Mouse (Mus musculus) stomach, embryonic 15.5 days (tissue): ENCODE data around the gene Cdkn3. TPM values are rescaled to one million over a fixed set of nuclear protein-coding genes. Genes with fewer than 3 reads are reported as not detected.
"Not testable (repeated sequence)": the region's sequence is repeated elsewhere in the genome, so short reads cannot be mapped to it uniquely, and the experiment has no call there.

Source experiments
- ATAC-seq: fragments of 200-750 bp; cut with Nextera tagmentation; 2 replicates; pipeline ENCODE4 v1.8.0; 2017; ENCODE audit warnings: low read depth, moderate number of reproducible peaks, moderate TSS enrichment; ENCODE audit not compliant: insufficient read depth, low FRiP score
- H3K27ac ChIP-seq: fragments of 300-500 bp; sonication (generic); 2 replicates; pipeline ENCODE4 v1.5.1; 2015; ENCODE audit warnings: mild to moderate bottlenecking, inconsistent platforms
- H3K27me3 ChIP-seq: fragments of 300-500 bp; sonication (generic); replicated peaks from 2 replicates; pipeline ENCODE4 v1.6.1; 2015; ENCODE audit warnings: inconsistent platforms
- H3K36me3 ChIP-seq: fragments of 300-500 bp; sonication (generic); 2 replicates; pipeline ENCODE4 v1.6.1; 2015; ENCODE audit warnings: inconsistent platforms
- H3K4me1 ChIP-seq: fragments of 300-500 bp; sonication (generic); 2 replicates; pipeline ENCODE4 v1.6.1; 2015; ENCODE audit warnings: inconsistent platforms
- H3K4me2 ChIP-seq: fragments of 300-500 bp; sonication (generic); 2 replicates; pipeline ENCODE4 v1.6.1; 2015; ENCODE audit warnings: mild to moderate bottlenecking, inconsistent platforms
- H3K4me3 ChIP-seq: fragments of 300-500 bp; sonication (generic); replicated peaks from 2 replicates; pipeline ENCODE4 v1.5.1; 2015; ENCODE audit warnings: inconsistent platforms
- H3K9ac ChIP-seq: fragments of 300-500 bp; sonication (generic); 2 replicates; pipeline ENCODE4 v1.6.1; 2015; ENCODE audit warnings: inconsistent platforms
- H3K9me3 ChIP-seq: fragments of 300-500 bp; sonication (generic); 2 replicates; pipeline ENCODE4 v1.6.1; 2016; ENCODE audit warnings: inconsistent platforms
- WGBS: fragments of 180-500 bp; shearing (Covaris S2); methylation state at CpG from one replicate; pipeline ENCODE4 v1.1.7; 2015; 5-methylcytosine and 5-hydroxymethylcytosine counted together
- polyA plus RNA-seq: library from polyadenylated mRNA; unstranded; fragments of >200 nt; fragmentation: Nextera tagmentation; extraction: Ambion mirVana; gene quantifications from 2 replicates; pipeline ENCODE4 v1.2.1, GENCODE M21; 2015

Cdkn3 gene
- polyA plus RNA-seq, 1 experiment from 2014 or later = 60.6 TPM

GRCm38 (mm10) chr14:46815640-46816039 is 55.3 kb downstream of the Cdkn3 start:
- no peak; the same call in 1 of the 2 replicates for ATAC-seq
- peaks cover 22% of the 10 kb centered on the region for H3K36me3 ChIP-seq
- WGBS = 79% methylated on average over 6 of the region's 6 CpGs

DNA sequence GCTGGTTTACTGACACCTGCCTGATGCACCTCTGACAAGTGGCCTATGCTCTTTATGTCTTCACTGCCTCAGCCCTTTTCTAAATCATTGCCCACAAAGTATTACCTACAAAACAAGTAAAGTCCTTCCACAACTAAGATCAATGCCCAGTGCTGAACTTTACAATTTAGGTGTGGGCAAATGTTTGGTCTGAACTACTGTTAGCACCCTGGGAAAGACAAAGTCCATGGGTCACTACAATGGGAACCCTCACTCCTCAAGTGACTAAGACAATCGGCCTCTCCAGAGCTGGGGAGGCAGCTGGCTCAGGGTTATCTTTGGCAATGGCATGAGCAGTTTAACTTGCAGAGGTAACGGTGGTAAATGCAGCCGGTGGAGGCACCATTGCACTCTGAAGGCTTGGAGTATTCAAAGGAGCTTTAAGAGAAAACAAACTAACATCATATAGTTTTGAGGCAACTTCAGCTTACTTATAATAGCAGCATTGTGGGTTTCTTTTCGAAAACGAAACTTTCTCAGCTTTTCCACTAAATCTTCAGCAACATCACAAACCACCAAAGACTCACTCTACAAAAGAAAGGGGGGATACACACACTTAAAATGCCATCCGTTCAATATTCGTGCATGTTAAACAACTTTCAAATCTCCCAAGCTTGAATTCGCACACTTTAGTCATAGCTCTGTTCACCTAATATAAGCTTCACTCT is 56.7 kb downstream of the Cdkn3 start:
- H3K27me3 ChIP-seq = no peaks in the 10 kb centered on the region
- H3K36me3 ChIP-seq = peaks cover 21% of the 10 kb centered on the region
- no peak overlapping the region for H3K4me2 ChIP-seq
- H3K9me3 ChIP-seq = no peaks in the 10 kb centered on the region
- 93% methylated on average over 8 of the region's 8 CpGs for WGBS
- H3K9ac ChIP-seq = no peak overlapping the region
- no peak overlapping the region for H3K27ac ChIP-seq
- no peak for ATAC-seq
- no peak overlapping the region for H3K4me3 ChIP-seq
- H3K4me1 ChIP-seq = peaks cover 9% of the 10 kb centered on the region

More at GRCm38 (mm10) chr14:46815640-46816039, 55.3 kb downstream of the Cdkn3 start:
- Histone ChIP-seq H3K4me3 (no peak overlapping the region), H3K27ac (no peak overlapping the region), H3K9ac (no peak overlapping the region), H3K27me3 (no peaks in the 10 kb centered on the region), H3K9me3 (no peaks in the 10 kb centered on the region), H3K4me1 (peaks cover 4% of the 10 kb centered on the region), H3K4me2 (no peak overlapping the region)

GRCm38 (mm10) chr14:46818743-46819142 is 58.4 kb downstream of the Cdkn3 start:
- WGBS = 82% methylated on average over 7 of the region's 7 CpGs
- H3K9me3 ChIP-seq = no peaks in the 10 kb centered on the region
- no peaks in the 10 kb centered on the region for H3K27me3 ChIP-seq
- no peak overlapping the region for H3K4me3 ChIP-seq
- peaks cover 12% of the 10 kb centered on the region for H3K4me1 ChIP-seq
- no peak for ATAC-seq
- peaks cover 14% of the 10 kb centered on the region for H3K36me3 ChIP-seq
- H3K9ac ChIP-seq = no peak overlapping the region
- no peak overlapping the region for H3K27ac ChIP-seq
- H3K4me2 ChIP-seq = no peak overlapping the region

DNA sequence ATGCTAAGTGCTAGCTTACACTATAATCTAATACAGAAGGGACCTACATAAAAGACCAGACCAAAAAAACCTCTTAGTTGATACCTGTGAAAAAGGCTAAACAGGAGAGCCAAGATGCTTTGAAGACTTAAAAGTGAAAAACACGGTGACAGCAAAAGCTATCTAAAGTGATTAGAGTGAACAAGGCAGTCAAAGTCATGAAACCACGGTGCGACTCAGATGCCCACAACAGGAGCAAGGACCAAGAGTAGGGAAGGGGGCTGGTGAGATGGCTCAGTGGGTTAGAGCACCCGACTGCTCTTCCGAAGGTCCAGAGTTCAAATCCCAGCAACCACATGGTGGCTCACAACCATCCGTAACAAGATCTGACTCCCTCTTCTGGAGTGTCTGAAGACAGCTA is 59.6 kb downstream of the Cdkn3 start:
- H3K4me3 ChIP-seq, H3K9me3 ChIP-seq, H3K27me3 ChIP-seq, H3K36me3 ChIP-seq, ATAC-seq, H3K9ac ChIP-seq, H3K4me2 ChIP-seq, H3K27ac ChIP-seq: not testable (repeated sequence)
- 89% methylated on average over 5 of the region's 6 CpGs for WGBS
- H3K4me1 ChIP-seq = peaks cover 12% of the 10 kb centered on the region

Other genes with a start within 250 kb of the Cdkn3 start
- 186 and 187 TPM in 2 replicates for gene Cnih1, start 27.9 kb downstream of the Cdkn3 start, polyA plus RNA-seq
- gene Gmfb, start 61.7 kb downstream of the Cdkn3 start, polyA plus RNA-seq = 48.5 and 51.3 TPM in 2 replicates
- gene Cgrrf1, start 71.6 kb downstream of the Cdkn3 start, polyA plus RNA-seq = 22.6 and 27.3 TPM in 2 replicates
- 7.1 and 8.0 TPM in 2 replicates for gene Samd4, start 122.3 kb downstream of the Cdkn3 start, polyA plus RNA-seq